Mouse (Mus musculus): ENCODE data around the gene Ect2. TPM values are rescaled to one million over a fixed set of nuclear protein-coding genes. Genes with fewer than 3 reads are reported as not detected.

The Ect2 gene
- polyA plus RNA-seq, 1 experiment, result 0.71 TPM

DNA sequence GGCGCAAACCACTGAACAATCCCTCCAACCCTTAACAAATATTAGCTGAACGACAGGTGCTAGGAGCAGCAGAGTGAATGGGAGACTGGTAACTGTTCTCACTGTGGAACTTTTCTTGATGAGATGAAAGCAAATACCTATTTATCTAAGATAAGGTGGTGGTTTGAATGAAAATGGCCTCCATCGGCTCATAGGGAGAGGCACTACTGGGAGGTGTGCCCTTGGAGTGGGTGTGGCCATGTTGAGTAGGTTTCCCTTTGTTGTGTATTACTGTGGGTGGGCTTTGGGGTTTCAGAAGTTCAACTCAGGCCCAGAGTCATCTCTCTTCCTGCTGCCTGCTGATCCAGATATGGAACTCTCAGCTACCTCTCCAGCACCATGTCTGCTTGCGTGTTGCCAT lies 37.2 kb upstream of the Ect2 start:
- Histone ChIP-seq H3K4me3 (ENCODE audit: insufficient read depth, low read length) (no peak overlapping the region), H3K4me1 (ENCODE audit: control insufficient read depth, insufficient read depth, low read length) (peaks cover 9% of the 10 kb centered on the region; the same call in 1 of the 2 replicates), H3K27ac (ENCODE audit: insufficient read depth, low read length) (no peak overlapping the region)
- no peak for TF ChIP-seq CTCF (IDR thresholded peaks at IDR 0.05; ENCODE audit: extremely low read depth, insufficient read depth, low read length)
- no peak for TF ChIP-seq POLR2A (IDR thresholded peaks at IDR 0.05; ENCODE audit: extremely low read depth, insufficient read depth, low read length)

DNA sequence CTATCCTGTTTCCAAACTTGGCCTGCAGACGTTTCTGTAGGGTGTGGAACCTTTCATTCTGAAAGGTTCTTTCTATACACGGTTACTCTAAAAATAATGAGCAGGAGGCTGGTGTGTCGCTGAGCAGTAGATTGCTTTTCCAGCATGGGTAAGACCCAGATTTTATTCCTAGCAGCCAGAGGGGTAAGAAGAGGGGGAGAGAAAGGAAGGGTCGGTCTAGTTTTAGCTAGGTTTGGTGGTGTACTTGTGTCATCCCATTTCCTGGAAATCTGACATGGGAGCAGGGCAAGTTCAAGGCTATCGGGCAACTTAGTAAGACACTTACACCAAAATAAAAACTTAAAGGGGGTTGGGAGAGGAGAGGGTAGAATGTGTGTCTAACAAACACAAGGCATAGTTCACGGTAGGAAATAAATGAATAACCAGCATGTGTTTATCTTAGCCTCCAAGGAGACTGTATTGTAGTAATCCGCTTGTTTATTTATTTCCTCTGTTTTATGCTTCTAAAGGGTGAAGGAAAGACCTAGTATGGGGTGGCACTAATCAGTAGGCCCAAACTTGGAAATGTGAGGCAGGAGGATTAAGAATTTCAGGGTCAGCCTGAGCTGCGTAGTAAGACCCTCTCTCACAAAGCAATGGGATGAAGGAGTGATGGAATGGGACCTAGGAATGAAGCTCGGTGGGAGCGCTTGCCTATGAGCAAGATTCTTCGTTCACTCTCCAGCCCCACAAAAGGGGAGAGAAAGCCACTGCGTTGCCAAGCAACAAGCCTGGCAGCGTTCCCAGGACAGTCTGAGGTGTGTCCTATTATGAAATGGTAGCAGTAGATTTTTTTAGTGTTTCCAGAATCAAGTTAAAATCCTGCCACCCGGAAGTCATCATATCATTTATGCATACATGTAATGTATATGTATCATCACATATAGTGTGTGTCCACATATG lies 35.9 kb upstream of the Ect2 start:
- no peak overlapping the region for H3K4me3 ChIP-seq (ENCODE audit: insufficient read depth, low read length)
- H3K27ac ChIP-seq (ENCODE audit: insufficient read depth, low read length), result no peak overlapping the region
- TF ChIP-seq POLR2A (IDR thresholded peaks at IDR 0.05; ENCODE audit: extremely low read depth, insufficient read depth, low read length) (no peak), CTCF (IDR thresholded peaks at IDR 0.05; ENCODE audit: extremely low read depth, insufficient read depth, low read length) (no peak)
- H3K4me1 ChIP-seq (ENCODE audit: control insufficient read depth, insufficient read depth, low read length), result peaks cover 13% of the 10 kb centered on the region

DNA sequence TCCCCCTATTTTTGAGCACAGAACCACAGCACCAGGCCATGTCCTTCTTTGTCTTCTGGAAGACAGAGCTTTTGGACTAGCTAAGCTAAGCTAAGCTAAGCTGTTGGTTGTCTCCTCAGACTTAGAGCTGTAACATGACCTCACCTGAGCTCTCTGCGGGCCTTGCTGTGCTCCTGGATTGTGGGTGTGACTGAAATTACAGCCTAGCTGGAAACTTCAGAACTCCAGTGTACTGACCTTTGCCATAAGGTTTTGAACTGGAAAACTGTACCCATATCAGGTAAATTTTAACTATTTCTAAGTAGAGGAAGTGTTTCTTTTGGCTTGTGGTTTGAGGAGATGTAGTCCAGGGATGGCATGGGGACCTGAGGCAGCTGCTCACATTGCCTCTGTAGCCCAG lies 34.7 kb upstream of the Ect2 start:
- H3K4me3 ChIP-seq (ENCODE audit: insufficient read depth, low read length), result no peak overlapping the region
- no peak overlapping the region for H3K27ac ChIP-seq (ENCODE audit: insufficient read depth, low read length)
- H3K4me1 ChIP-seq (ENCODE audit: control insufficient read depth, insufficient read depth, low read length), result peaks cover 13% of the 10 kb centered on the region
- TF ChIP-seq POLR2A (IDR thresholded peaks at IDR 0.05; ENCODE audit: extremely low read depth, insufficient read depth, low read length), result no peak
- no peak for TF ChIP-seq CTCF (IDR thresholded peaks at IDR 0.05; ENCODE audit: extremely low read depth, insufficient read depth, low read length)

DNA sequence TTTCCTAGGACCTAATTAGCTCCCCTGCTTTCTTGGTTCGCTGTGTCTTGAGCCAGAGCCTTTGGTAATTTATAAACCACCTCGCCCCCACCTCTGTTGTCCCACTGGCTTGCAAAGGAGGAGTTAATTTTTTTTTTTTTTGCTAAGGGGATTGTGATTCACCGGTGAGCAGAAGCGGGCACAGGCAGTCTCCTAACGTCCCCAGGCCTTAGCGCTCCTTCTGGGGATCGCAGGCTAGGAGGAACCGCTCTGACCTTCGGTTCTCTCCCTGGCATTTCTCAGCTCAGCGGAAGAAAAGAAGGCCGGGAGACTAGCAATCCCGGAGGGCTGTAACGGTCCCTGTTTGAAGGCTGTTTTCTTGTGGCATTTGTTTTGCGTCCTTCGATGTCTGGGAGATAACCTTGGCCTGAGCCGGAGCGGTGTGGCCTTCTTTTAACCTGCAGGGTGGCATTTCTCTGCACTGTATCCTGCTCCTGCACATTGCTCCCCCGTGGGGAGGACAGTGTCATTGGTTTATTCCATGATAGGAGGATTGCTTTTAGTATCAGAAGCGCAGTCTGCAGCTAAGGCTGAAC lies 30.0 kb upstream of the Ect2 start:
- Histone ChIP-seq H3K4me1 (ENCODE audit: control insufficient read depth, insufficient read depth, low read length) (peaks cover 7% of the 10 kb centered on the region), H3K27ac (ENCODE audit: insufficient read depth, low read length) (peak overlapping the region; percentile 9), H3K4me3 (ENCODE audit: insufficient read depth, low read length) (peak overlapping the region; percentile 83)
- TF ChIP-seq CTCF (IDR thresholded peaks at IDR 0.05; ENCODE audit: extremely low read depth, insufficient read depth, low read length), result no peak
- TF ChIP-seq POLR2A (IDR thresholded peaks at IDR 0.05; ENCODE audit: extremely low read depth, insufficient read depth, low read length), result 0 out of 2 replicates have a peak, but pooled peaks have one; percentile 29

GRCm38 (mm10) chr3:27182733-27183600 lies 29.3 kb upstream of the Ect2 start, which contains the start of gene Nceh1:
TSS of gene Nceh1 (plus strand) at chr3:27182965.
- Histone ChIP-seq H3K4me1 (ENCODE audit: control insufficient read depth, insufficient read depth, low read length) (peaks cover 7% of the 10 kb centered on the region), H3K27ac (ENCODE audit: insufficient read depth, low read length) (peak within 1 kb of the TSS; percentile 9)
- peak; percentile 88 for TF ChIP-seq CTCF (IDR thresholded peaks at IDR 0.05; ENCODE audit: extremely low read depth, insufficient read depth, low read length)
- TF ChIP-seq POLR2A (IDR thresholded peaks at IDR 0.05; ENCODE audit: extremely low read depth, insufficient read depth, low read length), result peak; percentile 92

DNA sequence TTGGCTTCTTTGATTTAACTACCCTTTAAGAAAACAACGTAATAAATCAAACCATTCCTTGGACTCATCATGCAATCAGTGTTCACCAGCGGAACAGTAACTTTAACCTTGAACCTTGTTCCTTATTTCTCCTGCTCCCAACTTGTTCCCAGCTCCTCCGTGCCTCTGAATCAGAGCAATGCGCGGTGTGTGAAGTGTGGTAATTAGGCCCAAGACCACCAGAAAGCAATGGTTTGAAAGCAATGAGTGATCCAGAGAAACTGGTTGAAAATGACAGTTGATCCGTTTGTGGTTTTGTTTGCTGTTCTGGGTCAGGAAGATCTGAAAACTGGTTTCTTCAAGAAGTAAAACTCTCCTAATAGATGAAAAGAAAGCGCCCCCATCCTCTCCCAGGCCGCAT lies 26.0 kb upstream of the Ect2 start:
- Histone ChIP-seq H3K27ac (ENCODE audit: insufficient read depth, low read length) (no peak overlapping the region), H3K4me3 (ENCODE audit: insufficient read depth, low read length) (no peak overlapping the region), H3K4me1 (ENCODE audit: control insufficient read depth, insufficient read depth, low read length) (peaks cover 4% of the 10 kb centered on the region)
- TF ChIP-seq CTCF (IDR thresholded peaks at IDR 0.05; ENCODE audit: extremely low read depth, insufficient read depth, low read length) (no peak), POLR2A (IDR thresholded peaks at IDR 0.05; ENCODE audit: extremely low read depth, insufficient read depth, low read length) (no peak)

More at GRCm38 (mm10) chr3:27182733-27183600, 29.3 kb upstream of the Ect2 start, which contains the start of gene Nceh1:
- H3K4me3 ChIP-seq (ENCODE audit: insufficient read depth, low read length), result peak within 1 kb of the TSS; percentile 83

DNA sequence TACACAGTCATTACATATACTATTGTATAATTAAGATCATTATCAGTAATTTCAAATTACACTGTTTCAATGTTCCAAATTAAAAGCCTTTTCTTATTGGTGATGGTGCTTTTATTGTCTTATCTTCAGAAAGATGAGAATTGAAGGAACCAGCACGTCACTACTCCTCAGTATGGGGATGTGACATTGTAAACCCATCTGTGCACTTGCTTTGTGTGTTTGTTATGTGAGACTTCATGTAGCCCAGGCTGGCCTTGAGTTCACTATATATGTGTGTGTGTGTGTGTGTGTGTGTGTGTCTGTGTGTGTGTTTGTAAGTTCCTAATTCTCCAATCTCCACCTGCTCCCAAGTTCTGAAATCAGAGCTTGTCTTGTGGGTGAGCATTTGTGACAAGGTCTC lies 16.6 kb upstream of the Ect2 start:
- Histone ChIP-seq H3K4me1 (ENCODE audit: control insufficient read depth, insufficient read depth, low read length) (no peaks in the 10 kb centered on the region), H3K4me3 (ENCODE audit: insufficient read depth, low read length) (no peak overlapping the region), H3K27ac (ENCODE audit: insufficient read depth, low read length) (no peak overlapping the region)
- TF ChIP-seq CTCF (IDR thresholded peaks at IDR 0.05; ENCODE audit: extremely low read depth, insufficient read depth, low read length) (no peak), POLR2A (IDR thresholded peaks at IDR 0.05; ENCODE audit: extremely low read depth, insufficient read depth, low read length) (no peak)

DNA sequence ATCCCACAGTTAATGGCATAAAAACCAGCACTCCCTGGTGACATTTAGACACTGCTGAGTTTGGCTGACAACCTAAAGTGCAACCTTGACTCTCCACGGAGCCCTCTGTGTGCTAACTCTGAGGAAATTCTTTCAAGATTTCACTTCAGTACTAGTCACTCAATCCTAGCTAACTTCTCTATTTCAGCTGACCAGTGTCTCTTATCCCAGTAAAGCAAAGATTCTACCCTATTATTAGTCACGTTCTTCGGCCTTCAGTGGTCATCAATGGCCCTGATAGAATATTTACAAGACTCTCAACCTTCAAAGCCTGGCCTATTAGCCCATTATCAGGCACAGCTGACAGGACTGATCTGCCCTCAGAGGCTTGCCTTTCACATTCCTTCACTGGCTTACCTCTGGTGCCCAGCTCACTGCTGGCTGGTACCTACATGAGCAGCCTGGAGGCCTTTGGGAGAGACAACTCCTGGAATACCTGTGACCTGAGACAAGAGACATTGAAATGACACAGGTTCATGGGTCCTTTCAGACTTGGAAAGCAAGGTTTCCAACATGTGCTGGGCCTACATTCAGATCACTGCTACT lies 11.9 kb upstream of the Ect2 start:
- Histone ChIP-seq H3K4me1 (ENCODE audit: control insufficient read depth, insufficient read depth, low read length) (no peaks in the 10 kb centered on the region), H3K27ac (ENCODE audit: insufficient read depth, low read length) (no peak overlapping the region), H3K4me3 (ENCODE audit: insufficient read depth, low read length) (no peak overlapping the region)
- TF ChIP-seq POLR2A (IDR thresholded peaks at IDR 0.05; ENCODE audit: extremely low read depth, insufficient read depth, low read length), result no peak
- TF ChIP-seq CTCF (IDR thresholded peaks at IDR 0.05; ENCODE audit: extremely low read depth, insufficient read depth, low read length), result no peak

DNA sequence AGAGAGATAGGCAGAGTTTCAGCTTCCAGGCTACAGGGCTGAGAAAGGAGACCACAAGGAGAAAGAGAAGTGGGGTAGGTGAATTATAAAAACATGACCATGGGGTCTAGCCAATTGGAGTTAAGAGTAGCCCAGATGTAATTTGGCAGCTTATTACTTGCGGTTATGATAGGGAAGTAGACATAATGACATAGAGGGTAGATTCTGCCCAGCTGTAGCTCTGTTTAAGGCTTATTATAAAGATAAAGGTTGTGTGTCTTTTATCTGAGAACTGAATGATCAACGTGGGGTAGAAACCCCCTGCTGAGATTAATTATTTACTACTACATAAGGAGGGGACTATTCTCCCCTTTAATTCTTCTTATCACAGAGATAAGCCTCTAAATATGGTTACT lies 8.7 kb upstream of the Ect2 start:
- Histone ChIP-seq H3K4me3 (ENCODE audit: insufficient read depth, low read length) (no peak overlapping the region), H3K4me1 (ENCODE audit: control insufficient read depth, insufficient read depth, low read length) (no peaks in the 10 kb centered on the region), H3K27ac (ENCODE audit: insufficient read depth, low read length) (no peak overlapping the region)
- TF ChIP-seq POLR2A (IDR thresholded peaks at IDR 0.05; ENCODE audit: extremely low read depth, insufficient read depth, low read length), result no peak
- no peak for TF ChIP-seq CTCF (IDR thresholded peaks at IDR 0.05; ENCODE audit: extremely low read depth, insufficient read depth, low read length)

Data from cortical plate, adult 2 months (tissue).